Mouse (Mus musculus) CH12.LX (cell line): ENCODE measurements at regions not wholly inside any gene's neighbourhood (a gene's known extent, or its start where the extent isn't known, plus 50 kb on each side); places are given as distances from the start of the nearest gene placed in this dataset.

Experiments
- DNase-seq: peaks from one replicate; pipeline ENCODE4 v3.0.0-alpha.2; 2013; ENCODE audit errors: extremely low read depth
- H3K27ac ChIP-seq: 2 replicates; pipeline ENCODE4 v1.5.1; 2012; ENCODE audit warnings: low read depth, mild to moderate bottlenecking, control low read depth, moderate library complexity; ENCODE audit not compliant: insufficient read depth
- H3K27me3 ChIP-seq: replicated peaks from 2 replicates; pipeline ENCODE3; 2012; ENCODE audit warnings: inconsistent platforms
- H3K36me3 ChIP-seq, 2 experiments: replicated peaks in 1 of 2; 2 replicates each; pipeline versions ENCODE3 to v1.6.1; 2012; ENCODE audit warnings: inconsistent platforms in 1 of 2, low read length in 1 of 2, mild to moderate bottlenecking in 1 of 2, mixed read lengths in 1 of 2, moderate library complexity in 1 of 2; ENCODE audit not compliant: control insufficient read depth in 1 of 2, insufficient read depth in 1 of 2
- H3K4me1 ChIP-seq, 2 experiments: 2 replicates each; pipeline ENCODE4 v1.6.1; 2012; ENCODE audit warnings: inconsistent platforms in 1 of 2, moderate library complexity in 1 of 2; ENCODE audit not compliant: insufficient read depth in 2 of 2, control insufficient read depth in 1 of 2
- H3K4me2 ChIP-seq: 2 replicates; pipeline ENCODE4 v1.6.1; 2012; ENCODE audit warnings: low read depth, mild to moderate bottlenecking, control low read depth; ENCODE audit not compliant: poor library complexity, insufficient read depth, severe bottlenecking
- H3K4me3 ChIP-seq, 3 experiments: fragments of 150-350 bp in 1 of 3; sonication (generic) in 1 of 3; replicated peaks in 1 of 3; 2 replicates each; pipeline versions ENCODE3 to v1.5.1; 2011 to 2012; ENCODE audit warnings: low read depth in 2 of 3, low read length in 2 of 3, mild to moderate bottlenecking in 2 of 3, moderate library complexity in 2 of 3, control low read depth in 1 of 3, improper control_type of control experiment in 1 of 3, inconsistent platforms in 1 of 3, mixed read lengths in 1 of 3; ENCODE audit not compliant: poor library complexity in 1 of 3
- H3K79me2 ChIP-seq: replicated peaks from 2 replicates; pipeline ENCODE4 v1.6.1; 2012; ENCODE audit warnings: mild to moderate bottlenecking, moderate library complexity; ENCODE audit not compliant: control insufficient read depth, poor library complexity, insufficient read depth, severe bottlenecking; ENCODE audit errors: extremely low read depth
- H3K9ac ChIP-seq: 2 replicates; pipeline ENCODE4 v1.6.1; 2012; ENCODE audit warnings: low read depth, mild to moderate bottlenecking, control low read depth, moderate library complexity; ENCODE audit not compliant: insufficient read depth
- H3K9me3 ChIP-seq: replicated peaks from 2 replicates; pipeline ENCODE3; 2012; ENCODE audit warnings: low read length, inconsistent platforms, mixed read lengths
- CHD1 ChIP-seq: IDR thresholded peaks from 2 replicates; pipeline ENCODE4 v1.6.1; 2012; ENCODE audit warnings: low read depth, low read length, improper control_type of control experiment, inconsistent platforms
- CTCF ChIP-seq, 2 experiments: IDR thresholded peaks in 1 of 2; conservative IDR thresholded peaks in 1 of 2; 2 replicates each; pipeline ENCODE4 v1.5.1; 2011 to 2012; ENCODE audit warnings: low read depth in 2 of 2, low read length in 2 of 2, improper control_type of control experiment in 1 of 2, inconsistent platforms in 1 of 2, mild to moderate bottlenecking in 1 of 2, moderate library complexity in 1 of 2
- E2F4 ChIP-seq: IDR thresholded peaks from 2 replicates; pipeline ENCODE4 v1.6.1; 2011; ENCODE audit warnings: low read depth, low read length, improper control_type of control experiment; ENCODE audit not compliant: insufficient replicate concordance
- EP300 ChIP-seq: IDR thresholded peaks from 2 replicates; pipeline ENCODE4 v1.6.1; 2011; ENCODE audit warnings: low read length, improper control_type of control experiment
- JUN ChIP-seq: IDR thresholded peaks from 2 replicates; pipeline ENCODE4 v1.6.1; 2011; ENCODE audit warnings: low read depth, mild to moderate bottlenecking, low read length, improper control_type of control experiment, moderate library complexity; ENCODE audit not compliant: insufficient read depth
- KAT2A ChIP-seq: IDR thresholded peaks from 2 replicates; pipeline ENCODE4 v1.6.1; 2012; ENCODE audit warnings: low read length, improper control_type of control experiment, inconsistent platforms; ENCODE audit not compliant: insufficient replicate concordance
- MAFK ChIP-seq: IDR thresholded peaks from 2 replicates; pipeline ENCODE4 v1.6.1; 2011; ENCODE audit warnings: low read length, improper control_type of control experiment; ENCODE audit not compliant: insufficient replicate concordance
- MAX ChIP-seq: IDR thresholded peaks from 2 replicates; pipeline ENCODE4 v1.6.1; 2011; ENCODE audit warnings: low read length, improper control_type of control experiment
- MYC ChIP-seq: IDR thresholded peaks from 2 replicates; pipeline ENCODE4 v1.6.1; 2011; ENCODE audit warnings: low read depth, mild to moderate bottlenecking, improper control_type of control experiment, low read length
- NRF1 ChIP-seq: IDR thresholded peaks from 2 replicates; pipeline ENCODE4 v1.6.1; 2014; ENCODE audit warnings: low read depth, mild to moderate bottlenecking, inconsistent platforms, low read length, improper control_type of control experiment, moderate library complexity
- POLR2AphosphoS2 ChIP-seq: IDR thresholded peaks from 2 replicates; pipeline ENCODE4 v1.6.1; 2011; ENCODE audit warnings: low read depth, low read length, improper control_type of control experiment
- RAD21 ChIP-seq: IDR thresholded peaks from 2 replicates; pipeline ENCODE4 v1.6.1; 2011; ENCODE audit warnings: low read depth, mild to moderate bottlenecking, low read length, improper control_type of control experiment, moderate library complexity
- RCOR1 ChIP-seq: conservative IDR thresholded peaks from 2 replicates; pipeline ENCODE4 v1.6.1; 2012; ENCODE audit warnings: low read depth, mild to moderate bottlenecking, inconsistent platforms, low read length, improper control_type of control experiment
- SIN3A ChIP-seq: IDR thresholded peaks from 2 replicates; pipeline ENCODE4 v1.6.1; 2012; ENCODE audit warnings: low read length, improper control_type of control experiment, inconsistent platforms
- ZC3H11A ChIP-seq: IDR thresholded peaks from 2 replicates; pipeline ENCODE4 v1.6.1; 2012; ENCODE audit warnings: low read depth, mild to moderate bottlenecking, inconsistent platforms, low read length, improper control_type of control experiment
- ZKSCAN1 ChIP-seq: IDR thresholded peaks from 2 replicates; pipeline ENCODE4 v1.6.1; 2012; ENCODE audit warnings: low read depth, inconsistent platforms, low read length, improper control_type of control experiment, borderline replicate concordance
- ZNF384 ChIP-seq: IDR thresholded peaks from 2 replicates; pipeline ENCODE4 v1.6.1; 2012; ENCODE audit warnings: low read depth, low read length, improper control_type of control experiment, inconsistent platforms
- dilution Hi-C: fragments of 300-500 bp; cut with MboI; formaldehyde crosslinking; loops from 2 replicates; pipeline ENCODE4 v1.14.3; 2020; ENCODE audit warnings: low sequenced_read_pairs; ENCODE audit not compliant: extremely low pct_unique_long_range_greater_than_20kb, extremely low pct_ligation_motif_present
- in situ Hi-C: fragments of 300-500 bp; cut with MboI; formaldehyde crosslinking; loops from 3 replicates; pipeline ENCODE4 v1.14.3; 2019; ENCODE audit warnings: low sequenced_read_pairs, low pct_ligation_motif_present, low pct_unique_long_range_greater_than_20kb, mixed read lengths

DNA sequence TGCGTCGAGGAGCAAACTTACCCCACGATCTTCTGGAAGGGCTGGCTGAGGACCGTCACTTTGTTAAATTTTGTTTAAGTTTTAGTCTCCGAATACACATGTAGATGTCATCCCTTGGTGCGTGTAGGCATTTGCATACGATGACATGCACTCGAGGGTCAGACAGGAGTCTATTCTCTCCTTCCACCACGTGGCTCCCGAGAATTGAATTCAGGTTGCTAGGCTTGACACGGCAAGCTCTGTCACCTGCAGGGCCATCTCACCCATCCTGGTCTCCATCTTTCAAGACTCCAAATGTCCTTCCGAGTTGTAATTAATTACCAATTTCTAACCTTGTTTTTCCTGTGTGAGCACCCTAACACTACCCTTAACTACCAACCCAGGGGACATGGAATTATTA lies 52.7 kb upstream of the Ppara start:
- H3K4me2 ChIP-seq: no peak overlapping the region
- H3K4me1 ChIP-seq: peaks cover 0 to 15% of the 10 kb centered on the region in 2 experiments; a peak in 2 of 4 replicates
- H3K79me2 ChIP-seq: no peaks in the 10 kb centered on the region
- no peak overlapping the region for H3K27ac ChIP-seq
- dilution Hi-C loops (no loop called here), in situ Hi-C loops (no loop called here)
- no peak for TF ChIP-seq MYC
- no peak for TF ChIP-seq RAD21
- TF ChIP-seq CTCF (conservative IDR thresholded peaks at IDR 0.05 in 1 of 2, IDR thresholded peaks at IDR 0.05 in 1 of 2; ENCODE audit: low read depth in 2 of 2, low read length in 2 of 2): no peak
- TF ChIP-seq NRF1: no peak
- no peak for TF ChIP-seq EP300
- no peak for TF ChIP-seq ZNF384
- no peak overlapping the region for H3K4me3 ChIP-seq
- no peak overlapping the region for H3K9ac ChIP-seq
- no peaks in the 10 kb centered on the region for H3K9me3 ChIP-seq
- no peak for DNase-seq
- H3K36me3 ChIP-seq: no peaks in the 10 kb centered on the region
- no peaks in the 10 kb centered on the region for H3K27me3 ChIP-seq

DNA sequence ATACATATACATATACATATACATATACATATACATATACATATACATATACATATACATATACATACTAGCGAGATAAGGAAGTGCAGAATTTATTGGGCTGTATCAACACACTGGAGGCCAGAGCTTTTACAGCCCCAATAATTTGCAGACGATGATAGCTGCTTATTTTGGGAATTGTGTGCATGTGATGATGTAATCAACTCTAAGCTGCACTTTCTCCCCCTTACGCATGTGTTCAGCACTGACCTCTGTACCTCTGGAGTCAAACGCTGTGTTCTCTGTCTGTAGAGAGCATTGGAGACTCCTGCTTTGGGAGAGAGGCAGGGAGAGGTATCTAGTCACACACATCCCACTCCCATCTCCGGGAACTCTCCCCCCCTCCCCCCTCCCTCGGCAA lies 52.0 kb upstream of the Ppara start:
- Histone ChIP-seq H3K9ac (no peak overlapping the region), H3K27me3 (no peaks in the 10 kb centered on the region), H3K4me1 (peaks cover 0 to 21% of the 10 kb centered on the region in 2 experiments; a peak in 2 of 4 replicates), H3K4me3 (no peak overlapping the region), H3K36me3 (no peaks in the 10 kb centered on the region), H3K27ac (no peak overlapping the region), H3K79me2 (no peaks in the 10 kb centered on the region), H3K4me2 (no peak overlapping the region), H3K9me3 (no peaks in the 10 kb centered on the region)
- TF ChIP-seq EP300: no peak
- no peak for TF ChIP-seq MAX
- TF ChIP-seq RCOR1: no peak
- DNase-seq: no peak
- in situ Hi-C loops: no loop called here
- dilution Hi-C loops: no loop called here

DNA sequence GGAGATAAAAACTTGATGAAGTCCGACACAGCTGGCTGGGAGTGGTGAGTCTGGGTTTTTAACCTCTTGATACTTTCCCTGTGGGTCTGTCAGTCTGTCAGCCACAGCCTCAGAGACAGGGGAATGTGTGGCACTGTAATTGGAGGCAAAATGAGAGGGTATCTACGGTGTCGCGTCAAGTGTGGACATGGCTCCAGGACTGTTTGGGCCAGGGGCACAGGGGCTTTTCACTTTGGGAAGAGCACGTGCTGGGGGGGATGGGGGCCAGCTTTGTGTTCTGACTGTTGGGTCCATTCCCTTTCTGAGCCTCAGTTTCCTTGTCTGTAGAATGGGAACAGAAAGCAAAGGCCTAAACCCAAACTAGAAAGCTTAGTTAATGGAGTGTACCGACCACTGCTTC lies 51.5 kb upstream of the Ppara start:
- dilution Hi-C loops (no loop called here), in situ Hi-C loops (no loop called here)
- H3K36me3 ChIP-seq: no peaks in the 10 kb centered on the region
- no peaks in the 10 kb centered on the region for H3K27me3 ChIP-seq
- no peak overlapping the region for H3K4me3 ChIP-seq
- H3K9me3 ChIP-seq: no peaks in the 10 kb centered on the region
- no peak overlapping the region for H3K4me2 ChIP-seq
- peaks cover 0 to 21% of the 10 kb centered on the region in 2 experiments; a peak in 2 of 4 replicates for H3K4me1 ChIP-seq
- no peaks in the 10 kb centered on the region for H3K79me2 ChIP-seq
- no peak overlapping the region for H3K9ac ChIP-seq
- no peak for DNase-seq
- H3K27ac ChIP-seq: no peak overlapping the region
- no peak for TF ChIP-seq NRF1
- TF ChIP-seq POLR2AphosphoS2: no peak
- no peak for TF ChIP-seq ZC3H11A
- TF ChIP-seq JUN: no peak
- no peak for TF ChIP-seq KAT2A
- no peak for TF ChIP-seq SIN3A
- no peak for TF ChIP-seq ZKSCAN1
- no peak for TF ChIP-seq CHD1
- TF ChIP-seq MYC: no peak
- no peak for TF ChIP-seq MAFK
- TF ChIP-seq ZNF384: no peak
- TF ChIP-seq E2F4: no peak
